Mouse (Mus musculus) cerebellum, postnatal 36 days (tissue): ENCODE data around the gene Cdnf.

ENCODE experiments used
- DNase-seq, 2 experiments: peaks; one replicate each; pipeline ENCODE4 v3.0.0; 2021 to 2022; ENCODE audit warnings: mixed read lengths in 2 of 2

The Cdnf gene

DNA sequence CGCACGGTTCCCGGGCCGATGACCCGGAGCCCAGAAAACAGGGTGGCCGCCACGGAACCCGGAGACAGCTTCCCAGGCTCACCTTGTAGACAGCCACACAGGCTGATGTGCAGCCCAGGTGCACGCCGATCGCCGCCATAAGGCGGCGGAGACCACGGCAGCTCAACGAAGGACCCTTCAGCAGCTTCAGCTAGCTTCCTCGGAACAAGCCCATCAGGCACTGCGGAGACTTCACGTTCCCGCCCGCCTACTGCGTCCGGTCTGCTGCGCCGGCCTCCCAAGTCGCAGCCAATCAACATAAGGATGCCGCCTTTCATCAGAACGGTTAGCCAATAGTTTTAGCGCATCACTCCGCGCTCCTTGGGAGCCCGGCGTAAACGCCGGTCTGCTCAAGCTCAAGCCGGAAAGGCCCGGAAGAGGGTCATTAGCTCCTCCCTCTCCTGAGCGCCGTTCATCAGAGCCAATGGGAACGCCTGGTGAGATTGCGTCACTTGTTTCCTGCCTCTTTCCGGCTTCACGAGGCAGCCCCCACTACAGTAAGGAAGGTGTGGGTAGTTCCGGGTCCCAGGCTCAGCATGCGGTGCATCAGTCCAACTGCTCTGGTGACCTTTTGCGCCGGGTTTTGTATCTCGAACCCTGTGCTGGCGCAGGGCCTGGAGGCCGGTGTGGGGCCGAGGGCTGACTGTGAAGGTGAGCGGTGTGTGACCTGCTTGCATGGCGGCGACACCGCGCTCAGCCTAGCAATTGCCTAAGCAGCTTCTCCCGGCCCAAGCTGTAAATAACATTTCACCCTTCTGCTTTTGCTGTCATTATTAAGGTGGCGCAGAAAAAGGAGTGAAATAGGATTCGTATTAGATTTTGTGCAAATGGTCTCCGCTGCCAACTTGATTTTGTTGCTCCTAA is at the start of gene Cdnf, which contains the start of the genes Gm45902 and Hspa14:
Cdnf (plus strand) TSS at position 479 of the 903 bp plus-strand sequence.
Gm45902 (minus strand) TSS at position 239 of the 903 bp plus-strand sequence.
Hspa14 (minus strand) TSS at position 263 of the 903 bp plus-strand sequence.
- DNase-seq = peak; percentile 93 to 95

DNA sequence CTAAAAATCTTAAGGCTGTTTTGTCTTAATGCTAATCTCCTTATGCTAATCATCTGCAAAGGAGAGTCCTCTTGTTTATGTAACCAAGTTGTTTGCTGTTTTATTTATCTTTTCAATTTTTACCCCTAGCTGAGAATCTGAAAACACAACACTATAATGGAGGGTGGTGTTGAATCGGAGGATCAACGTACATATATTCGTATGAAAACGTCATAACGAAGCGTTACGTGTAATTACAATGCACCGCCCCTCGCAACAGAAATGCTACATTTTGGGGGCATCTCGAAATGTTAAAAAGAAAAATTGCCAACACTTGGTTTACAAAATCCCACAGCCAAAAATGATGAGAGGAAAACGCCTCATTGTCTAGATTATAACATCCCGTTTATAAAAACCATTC is 38.9 kb upstream of the Cdnf start:
- no peak for DNase-seq

DNA sequence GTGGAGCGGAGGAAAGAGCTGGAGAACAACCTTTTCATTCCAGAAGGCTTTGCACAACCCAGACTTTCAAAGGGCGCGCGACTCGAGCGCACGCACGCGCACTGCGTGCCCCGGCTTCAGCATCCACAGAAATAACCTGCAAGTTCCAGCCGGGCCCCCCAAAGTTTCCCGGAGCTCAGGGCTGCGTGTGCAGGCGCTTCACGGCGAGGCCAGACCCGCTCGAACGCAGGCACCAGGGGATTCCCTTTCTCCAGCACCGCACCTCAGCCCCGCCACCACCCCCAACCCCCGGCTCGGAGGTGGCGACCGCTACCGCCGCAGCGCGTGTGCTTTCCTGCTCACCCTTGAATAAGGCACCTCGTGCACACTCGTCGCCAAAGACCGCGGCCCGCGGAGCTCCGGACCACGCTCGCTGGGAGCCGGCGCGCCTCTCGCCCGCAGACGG is 38.4 kb upstream of the Cdnf start:
- peak; percentile 66 to 68 for DNase-seq

DNA sequence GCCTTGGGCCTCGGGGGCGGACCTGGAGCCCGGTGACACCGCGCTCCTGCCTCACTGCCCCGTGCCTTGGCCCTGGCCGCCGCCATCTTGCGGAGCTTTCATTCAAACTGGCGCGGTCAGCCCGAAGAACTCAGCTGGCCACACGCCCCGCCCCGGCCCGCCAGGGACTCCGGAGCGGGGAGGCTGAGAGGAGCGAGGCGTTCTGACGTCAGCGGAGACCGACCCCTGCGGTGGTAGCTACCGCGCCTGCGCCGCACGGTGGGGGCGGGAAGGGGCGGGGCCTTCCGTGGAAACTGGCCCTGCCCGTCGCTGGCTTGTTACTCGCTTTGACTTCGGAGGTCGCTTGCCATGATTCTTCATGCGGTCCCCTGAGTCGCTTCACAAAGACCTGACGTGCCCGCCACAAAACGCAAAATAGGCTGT is 38.0 kb upstream of the Cdnf start, which contains the start of gene Suv39h2:
Suv39h2 (minus strand) TSS at position 171 of the 423 bp plus-strand sequence.
- peak; percentile 97 to 98 for DNase-seq

DNA sequence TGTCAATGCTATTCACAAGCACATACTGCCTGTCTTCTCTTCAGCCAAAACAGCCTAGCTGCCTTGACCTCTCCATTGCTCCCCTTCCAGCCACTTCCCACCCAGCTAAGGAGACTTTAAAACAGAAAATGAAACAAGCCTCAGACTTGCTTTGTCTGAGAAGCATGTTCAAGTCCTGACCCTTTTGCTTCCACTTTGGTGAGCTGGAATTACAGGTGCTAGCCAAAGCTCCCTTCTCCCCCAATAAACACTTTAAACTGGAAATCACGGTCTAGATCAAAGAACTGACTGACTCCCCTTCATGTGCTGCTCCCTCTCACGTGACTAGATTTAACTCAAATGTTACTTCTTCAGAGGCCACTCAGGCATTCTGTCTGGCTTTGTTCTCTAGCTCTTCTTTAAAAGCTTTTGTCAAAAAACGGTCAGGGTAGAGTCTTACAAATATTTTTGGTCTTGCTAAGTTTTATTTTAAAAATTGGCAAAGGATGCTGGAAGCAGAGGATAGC is 37.0 kb upstream of the Cdnf start:
- no peak for DNase-seq

DNA sequence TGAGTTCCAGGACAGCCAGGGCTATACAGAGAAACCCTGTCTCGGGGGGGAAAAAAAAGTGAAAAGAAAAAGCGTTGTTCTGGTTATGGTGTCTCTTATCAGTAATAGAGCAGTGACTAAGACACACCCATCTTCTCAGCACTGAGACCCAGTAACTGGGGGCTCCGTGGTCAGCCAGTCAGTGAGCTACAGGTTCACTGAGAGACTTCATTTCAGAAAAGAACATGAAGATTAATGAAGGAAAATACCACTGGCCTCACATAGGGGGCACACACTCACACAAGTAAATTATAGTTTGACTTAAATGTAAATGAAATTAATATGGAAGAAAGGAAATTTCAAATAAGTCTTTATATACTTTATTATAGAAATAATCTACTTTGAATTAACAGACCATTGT is 32.6 kb upstream of the Cdnf start:
- no peak for DNase-seq

DNA sequence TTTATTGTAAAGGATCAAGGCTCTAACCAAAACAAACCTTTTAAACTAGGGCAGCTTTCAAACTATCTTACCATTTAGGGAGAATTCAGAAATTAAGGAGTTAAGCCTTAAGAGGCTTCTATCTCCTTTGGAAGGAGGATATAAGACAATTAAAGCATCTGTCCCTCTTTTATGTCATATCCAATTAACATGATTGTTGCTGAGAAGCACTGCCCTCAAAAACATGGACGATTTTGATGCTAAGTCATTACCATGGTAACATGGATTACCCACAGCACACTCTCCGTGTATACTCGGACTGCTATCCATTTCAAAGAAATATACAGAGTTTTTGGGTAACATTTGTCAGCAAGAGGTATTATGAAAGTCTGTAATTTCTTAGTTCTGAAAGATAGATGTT is 23.0 kb upstream of the Cdnf start:
- no peak for DNase-seq

DNA sequence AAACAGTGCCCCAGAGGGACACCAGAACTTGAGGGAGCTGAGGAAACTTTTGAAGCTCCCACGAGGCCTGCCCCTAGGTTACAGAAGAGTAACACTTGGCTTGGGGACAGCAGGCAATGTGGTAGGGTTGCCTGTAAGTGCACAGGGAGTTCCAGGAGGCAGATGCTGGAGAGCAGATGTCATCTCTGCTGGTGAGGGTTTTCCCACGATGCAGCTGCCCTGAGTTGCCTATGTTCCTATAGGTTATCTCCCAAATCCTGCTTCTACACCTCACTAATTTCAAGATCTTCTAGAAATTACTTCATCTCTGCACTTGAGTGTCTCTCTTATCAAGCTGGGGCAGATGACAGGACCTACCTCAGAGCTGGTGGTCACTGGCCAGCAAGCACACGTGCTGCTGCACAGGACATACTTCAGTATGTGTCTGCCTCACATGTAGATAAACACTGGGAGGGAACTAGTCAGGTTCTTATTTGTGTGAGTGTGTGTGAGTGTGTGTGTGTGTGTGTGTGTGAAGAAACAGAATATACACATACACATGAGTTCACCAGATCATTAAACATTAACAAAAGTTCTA is 18.9 kb upstream of the Cdnf start:
- DNase-seq = no peak

DNA sequence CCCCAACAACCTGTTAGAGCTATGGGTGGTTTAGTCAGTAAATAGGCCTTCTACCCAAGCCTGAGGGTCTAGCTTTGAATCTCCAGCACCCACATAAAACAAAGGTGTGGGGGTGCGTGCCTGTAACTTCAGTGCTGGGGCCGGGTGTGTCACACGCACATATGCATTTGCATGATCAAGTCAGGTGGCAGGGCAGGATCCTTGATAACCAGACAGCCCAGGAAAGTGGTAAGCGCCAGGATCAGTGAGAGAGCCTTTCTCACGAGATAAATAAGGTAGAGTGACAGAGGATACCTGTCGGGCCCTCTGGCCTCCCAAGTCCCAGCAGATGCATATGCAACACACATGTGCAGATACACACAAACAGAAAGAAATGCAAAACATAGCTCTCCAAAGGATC is 13.3 kb upstream of the Cdnf start:
- DNase-seq = no peak

DNA sequence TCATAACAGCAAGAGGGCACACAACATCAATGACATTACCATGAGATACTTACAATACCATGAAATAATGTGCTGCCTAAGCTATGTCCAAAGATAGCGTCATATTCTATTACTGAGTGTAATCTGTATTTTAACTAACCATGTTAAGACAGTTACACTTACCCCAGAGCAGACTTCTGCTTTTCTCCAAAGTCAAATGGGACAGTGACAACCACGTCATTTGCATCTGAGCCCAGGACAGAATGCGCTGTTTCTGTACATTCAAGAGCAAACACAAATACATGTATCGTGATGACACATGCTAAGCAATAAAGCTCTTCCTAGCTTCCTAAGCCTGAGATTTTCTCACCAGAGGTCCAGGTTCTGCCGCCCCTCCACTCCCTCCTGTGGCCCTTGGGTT is 11.9 kb upstream of the Cdnf start:
- DNase-seq = no peak

DNA sequence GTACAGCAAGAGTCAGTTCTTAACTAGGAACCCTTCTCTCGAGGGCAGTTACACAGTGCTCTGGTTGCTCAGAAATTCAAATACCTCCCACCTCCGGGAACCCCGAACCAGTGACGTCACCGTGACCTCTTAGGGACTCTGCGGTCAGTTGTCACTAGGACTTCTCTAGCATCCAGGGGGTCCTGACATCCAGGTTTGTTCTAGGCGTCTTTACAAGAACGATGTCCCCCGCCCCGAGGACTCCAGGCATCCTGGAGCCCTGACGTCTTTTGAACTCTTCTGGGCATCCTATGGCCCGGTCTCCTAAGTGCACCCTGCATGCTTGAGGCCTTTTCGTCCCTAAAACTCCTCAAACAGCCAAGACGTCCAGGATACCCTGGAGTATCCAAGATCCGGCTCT is 754 bp upstream of the Cdnf start:
- DNase-seq = peak in 1 of 2 experiments; percentile 21

DNA sequence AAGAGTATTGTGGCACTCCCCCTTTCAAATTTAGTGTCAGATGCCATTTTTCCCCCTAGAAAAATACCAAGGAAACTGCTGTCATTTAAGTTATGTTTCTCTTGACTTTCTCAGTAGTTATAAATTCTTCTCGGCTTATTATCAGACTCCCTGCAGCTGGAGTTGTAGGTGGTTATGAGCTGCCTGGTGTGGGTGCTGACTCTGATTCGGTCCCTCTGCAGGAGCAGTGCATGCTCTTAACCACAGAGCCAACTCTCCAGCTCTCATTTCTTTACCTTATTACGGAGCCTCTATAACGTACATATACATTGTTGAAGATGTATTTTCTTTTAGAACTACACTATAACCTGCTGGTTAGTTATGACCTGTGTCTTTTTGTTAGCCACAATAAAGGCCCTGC is 9.7 kb downstream of the Cdnf start:
- no peak for DNase-seq

DNA sequence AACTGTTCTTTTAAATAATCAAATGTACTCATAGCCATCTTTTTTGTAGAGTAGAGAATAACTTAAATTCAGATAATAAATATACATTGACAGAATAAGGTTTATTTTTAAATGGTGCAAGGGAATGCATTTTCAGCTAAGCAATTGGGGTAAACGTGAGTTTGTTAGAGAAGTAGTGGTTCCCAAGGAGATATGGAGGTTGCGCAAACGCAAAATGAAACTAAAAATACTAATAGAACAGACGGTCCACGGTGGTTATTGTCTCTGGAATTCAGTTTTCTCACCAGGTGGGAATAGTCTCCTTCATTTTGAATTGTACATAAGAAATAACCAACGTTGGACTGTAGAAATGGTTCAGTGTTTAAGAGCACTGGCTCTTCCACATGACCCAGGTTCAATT is 13.5 kb downstream of the Cdnf start:
- no peak for DNase-seq

DNA sequence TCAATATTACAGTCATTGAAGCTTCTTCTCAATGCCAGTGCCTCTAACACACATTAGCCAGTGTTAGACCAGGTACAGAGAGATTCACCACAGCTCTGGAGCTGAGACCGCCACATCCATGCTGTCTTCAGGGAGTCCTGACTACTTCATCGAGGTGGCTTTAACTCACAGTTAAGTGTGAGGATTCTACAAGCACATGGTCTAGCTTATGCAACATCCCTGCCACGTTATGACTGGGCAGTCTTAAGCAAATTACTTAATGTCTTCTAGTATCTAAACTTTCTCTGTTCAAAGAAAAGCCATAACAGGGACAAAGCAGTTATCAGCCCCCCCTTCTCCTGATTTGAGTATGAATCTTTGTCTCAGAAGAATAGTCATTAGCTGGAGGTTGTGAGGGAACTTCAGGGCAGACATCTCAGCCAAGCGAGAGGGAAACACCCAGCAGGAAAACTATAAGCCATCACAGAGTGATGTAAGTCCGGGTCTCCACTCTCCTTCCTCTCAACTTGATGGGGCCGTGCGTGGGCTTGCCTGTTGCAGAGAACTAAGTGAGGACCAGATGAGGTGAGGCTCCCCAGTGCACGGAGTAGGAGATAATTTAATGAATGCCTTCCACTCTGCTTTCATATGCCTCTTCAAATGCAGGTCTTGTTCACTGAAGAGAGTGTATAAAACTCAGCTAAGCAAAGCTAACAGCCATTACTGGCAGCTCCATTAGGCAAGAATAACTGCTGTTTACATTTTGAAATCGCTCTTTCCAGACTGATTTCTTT is 28.7 kb downstream of the Cdnf start:
- DNase-seq = no peak

DNA sequence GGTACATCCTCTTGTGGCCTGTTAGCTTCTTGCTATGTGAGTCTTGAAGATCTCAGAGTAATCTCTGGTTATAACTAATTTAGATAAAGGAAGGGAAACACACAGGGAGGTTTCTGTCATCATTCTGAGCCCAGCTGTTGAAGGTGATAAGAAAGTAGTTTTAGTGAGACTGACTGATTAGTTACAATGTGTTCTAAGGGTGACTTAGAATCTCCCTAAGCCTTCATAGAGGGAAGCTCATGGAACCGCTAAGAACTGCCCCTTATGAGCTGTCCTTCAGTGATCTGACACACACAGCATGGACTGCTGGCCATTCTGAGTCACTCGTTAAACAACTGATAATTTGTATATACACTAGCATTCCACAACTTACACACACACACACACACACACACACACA is 33.2 kb downstream of the Cdnf start:
- no peak for DNase-seq

DNA sequence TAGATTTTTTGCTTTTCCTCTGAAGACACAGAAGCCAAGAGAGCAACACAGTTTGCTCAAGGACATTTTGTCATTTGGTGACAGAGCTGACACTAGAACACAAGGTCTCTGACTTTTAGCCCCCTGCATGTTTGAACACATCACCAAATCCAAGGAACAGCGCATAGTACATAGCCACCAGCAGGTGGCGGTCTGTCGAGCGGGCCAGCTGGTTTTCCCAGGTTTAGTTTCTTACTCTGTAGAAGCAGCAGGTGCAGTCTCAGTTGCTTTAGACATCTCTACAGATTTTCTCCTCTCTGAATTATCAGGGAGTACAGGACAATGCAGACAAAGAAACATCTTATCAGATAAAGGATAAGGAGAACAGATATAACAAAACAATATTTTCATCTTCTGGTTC is 33.8 kb downstream of the Cdnf start:
- DNase-seq = peak; percentile 72 to 73

DNA sequence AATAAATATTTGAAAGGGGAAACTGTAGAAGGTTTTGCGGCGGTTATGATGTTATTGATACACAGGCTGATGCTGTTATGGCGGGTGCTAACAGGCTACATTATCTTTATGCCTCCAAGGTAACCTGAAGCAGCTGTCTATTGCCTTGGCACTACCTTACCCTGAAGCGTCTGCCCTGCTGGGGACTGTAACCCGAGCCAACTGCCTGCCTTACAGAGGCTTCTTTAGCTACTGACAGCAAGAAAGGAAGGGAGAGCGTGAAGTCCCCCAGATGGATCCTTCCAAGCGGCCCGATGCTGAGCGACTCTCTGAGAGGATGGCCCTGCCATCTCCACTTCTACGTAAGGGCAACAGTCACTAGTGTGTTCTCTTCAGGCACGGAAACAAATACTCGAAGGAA is 57.4 kb downstream of the Cdnf start, which contains the start of gene Fam107b:
Fam107b (plus strand) TSS at position 303 of the 400 bp plus-strand sequence.
- DNase-seq = peak in 1 of 2 experiments; percentile 22

DNA sequence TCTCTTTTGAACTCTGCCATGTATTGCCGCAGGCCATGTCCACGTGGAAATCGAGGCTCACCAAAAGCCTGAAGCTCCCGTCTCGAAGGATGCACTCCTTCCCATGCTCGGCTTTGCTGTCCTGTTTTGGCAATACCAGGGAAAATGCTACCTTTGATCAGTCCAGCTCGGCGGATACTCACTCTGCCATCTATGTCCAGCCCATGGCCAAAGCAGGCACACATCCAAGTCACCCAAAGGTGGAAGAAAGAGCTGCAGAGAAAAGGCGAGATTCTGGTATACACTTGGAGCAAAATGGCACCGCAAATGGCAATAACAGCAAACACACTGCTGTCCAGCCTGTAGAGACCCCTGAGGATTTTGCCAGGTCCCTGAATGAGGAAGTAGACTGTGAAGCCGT is 57.8 kb downstream of the Cdnf start:
- no peak for DNase-seq

DNA sequence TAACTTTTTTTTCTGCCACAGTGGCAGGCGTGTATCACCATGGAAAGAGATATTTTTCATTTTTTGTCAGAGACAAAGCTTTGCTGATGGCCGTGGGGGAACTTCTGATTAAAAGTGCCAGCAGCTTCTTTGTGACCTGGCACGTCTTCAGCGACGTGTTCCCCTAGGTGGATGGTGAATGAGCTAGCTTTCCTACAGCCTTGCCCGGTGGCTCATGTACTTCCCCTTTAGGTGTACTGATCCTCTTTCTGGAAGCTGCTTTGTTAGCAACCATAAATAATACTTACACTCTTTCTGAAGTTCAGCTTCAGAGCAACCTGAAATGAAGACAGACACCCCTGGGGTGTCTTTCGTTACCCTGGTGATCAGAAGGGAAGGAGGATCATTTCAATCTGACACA is 61.1 kb downstream of the Cdnf start:
- no peak for DNase-seq

DNA sequence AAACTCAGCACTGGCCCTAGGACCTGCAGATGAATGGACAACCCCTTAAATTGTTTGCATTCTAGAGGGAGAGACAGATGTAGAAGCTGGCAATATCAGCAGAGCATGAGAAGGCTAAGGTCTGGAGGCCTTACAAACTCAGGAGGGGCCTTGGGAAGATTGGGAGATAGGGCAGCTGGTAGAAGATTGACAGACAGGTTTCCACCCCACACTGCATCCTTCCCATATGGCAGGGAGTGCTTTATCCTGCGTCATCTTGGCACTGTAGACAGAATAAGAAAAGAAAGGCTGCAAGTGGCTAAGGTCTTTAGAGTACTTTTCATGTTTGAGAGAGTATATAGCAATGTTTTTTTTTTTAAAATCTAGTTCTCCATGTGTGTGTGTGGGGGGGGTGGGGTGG is 62.3 kb downstream of the Cdnf start:
- no peak for DNase-seq
